9 mouse cellular contexts compared by ENCODE assay signal in genomic region chr8:89663859-89664258, GRCm38 (mm10).
DNase-seq lines count a peak whose midpoint lies in the region; ATAC-seq and TF ChIP-seq lines count a peak whose summit lies in the region.
"Had no signal": no experiment of that assay in that cellular context is flagged by ENCODE, and none has a peak within 500 bp of the region (broad histone marks: within the 10 kb centered on the region; RNA-seq: fewer than 3 reads in every experiment).

No protein-coding gene starts in this region.

- WGBS in stomach, postnatal 0 days: 65% methylated on average over 10 of the region's 10 CpGs

- TF ChIP-seq CTCF in stomach, postnatal 0 days (IDR thresholded peaks at IDR 0.05; ENCODE audit: low read depth): no peak

- H3K4me3 ChIP-seq in megakaryocyte, embryonic 14.5 days (replicated peaks): peak overlapping the region; percentile 2
- H3K4me3 ChIP-seq in stomach, postnatal 0 days (ENCODE audit: low read depth, low read length): no peak overlapping the region
- H3K4me3 ChIP-seq: limb, embryonic 12.5 days had no signal

- no peak overlapping the region for H3K4me2 ChIP-seq in stomach, postnatal 0 days (replicated peaks; ENCODE audit: low read depth)
- H3K4me2 ChIP-seq: limb, embryonic 12.5 days had no signal

- peaks cover 3% of the 10 kb centered on the region; the same call in 1 of the 2 replicates for H3K4me1 ChIP-seq in megakaryocyte, embryonic 14.5 days
- H3K4me1 ChIP-seq in stomach, postnatal 0 days (replicated peaks; ENCODE audit: control insufficient read depth, insufficient read depth): no peaks in the 10 kb centered on the region

- no peak for ATAC-seq in megakaryocyte-erythroid progenitor cell, adult 5-6 weeks (replicated peaks; ENCODE audit: low FRiP score, low TSS enrichment, poor library complexity, severe bottlenecking)
- ATAC-seq in stomach, postnatal 0 days (ENCODE audit: low FRiP score, low TSS enrichment): no peak

- no peak overlapping the region for H3K27ac ChIP-seq in stomach, postnatal 0 days (replicated peaks)
- H3K27ac ChIP-seq: limb, embryonic 12.5 days had no signal

- DNase-seq in ovary, adult 18-20 months (ENCODE audit: low spot score): peak; percentile 2
- no peak for DNase-seq in ovary, postnatal 10 days (ENCODE audit: low spot score)
- DNase-seq in gastrocnemius, postnatal 25 days: peak; percentile 31
- DNase-seq in kidney, postnatal 14 days: peak; percentile 26
- no peak for DNase-seq in adipocyte (ENCODE audit: low spot score)
- DNase-seq in stomach, postnatal 0 days (ENCODE audit: low spot score): no peak

- no peaks in the 10 kb centered on the region for H3K36me3 ChIP-seq in megakaryocyte, embryonic 14.5 days (replicated peaks; ENCODE audit: low read length)
- no peaks in the 10 kb centered on the region for H3K36me3 ChIP-seq in stomach, postnatal 0 days (ENCODE audit: control insufficient read depth, insufficient read depth, low read length)
- H3K36me3 ChIP-seq: limb, embryonic 12.5 days had no signal

- no peak overlapping the region for H3K9ac ChIP-seq in stomach, postnatal 0 days (ENCODE audit: low read length)
- H3K9ac ChIP-seq: limb, embryonic 12.5 days had no signal

- peaks cover 21% of the 10 kb centered on the region for H3K9me3 ChIP-seq in megakaryocyte, embryonic 14.5 days
- no peaks in the 10 kb centered on the region for H3K9me3 ChIP-seq in stomach, postnatal 0 days (ENCODE audit: control insufficient read depth, low read length)
- H3K9me3 ChIP-seq: limb, embryonic 12.5 days had no signal

- H3K27me3 ChIP-seq in megakaryocyte, embryonic 14.5 days (replicated peaks): no peaks in the 10 kb centered on the region
- H3K27me3 ChIP-seq in stomach, postnatal 0 days (ENCODE audit: control insufficient read depth, insufficient read depth, low read length): no peaks in the 10 kb centered on the region

- no peak for TF ChIP-seq EP300 in stomach, postnatal 0 days (optimal IDR thresholded peaks at IDR 0.05)

Comparison
In these comparisons a context has a peak if more than half of its experiments do, and no peak if none do; other contexts are left out.
1. DNase-seq: peak in ovary, adult 18-20 months (single experiment), gastrocnemius, postnatal 25 days (single experiment) and kidney, postnatal 14 days (single experiment); none in ovary, postnatal 10 days (single experiment), adipocyte (single experiment) and stomach, postnatal 0 days (single experiment).